Mouse (Mus musculus): ENCODE measurements around the gene Eif3g. TPM values are rescaled to one million over a fixed set of nuclear protein-coding genes. Genes with fewer than 3 reads are reported as not detected.

The Eif3g gene
- polyA plus RNA-seq, 1 experiment from 2014 or later: 215 TPM

GRCm38 (mm10) chr9:20895382-20895781 is 3.0 kb downstream of the Eif3g start:
- Histone ChIP-seq H3K9me3 (ENCODE audit: control insufficient read depth, low read length) (no peaks in the 10 kb centered on the region), H3K36me3 (ENCODE audit: control insufficient read depth, insufficient read depth, low read length) (peaks cover 38% of the 10 kb centered on the region), H3K4me1 (replicated peaks; ENCODE audit: control insufficient read depth, insufficient read depth) (0 out of 2 replicates have a peak, but pooled peaks cover 4% of the 10 kb centered on the region), H3K4me2 (replicated peaks; ENCODE audit: low read depth) (no peak overlapping the region), H3K4me3 (ENCODE audit: low read depth, low read length) (no peak overlapping the region), H3K27me3 (ENCODE audit: control insufficient read depth, insufficient read depth, low read length) (no peaks in the 10 kb centered on the region), H3K27ac (replicated peaks) (no peak overlapping the region), H3K9ac (ENCODE audit: low read length) (no peak overlapping the region)
- no peak for TF ChIP-seq CTCF (IDR thresholded peaks at IDR 0.05; ENCODE audit: low read depth)
- TF ChIP-seq EP300 (optimal IDR thresholded peaks at IDR 0.05): no peak
- 89% methylated on average over 9 of the region's 9 CpGs for WGBS
- ATAC-seq (ENCODE audit: low FRiP score, low TSS enrichment) (no peak), DNase-seq (ENCODE audit: low spot score) (no peak)

- H3K27me3 ChIP-seq (ENCODE audit: control insufficient read depth, insufficient read depth, low read length): no peaks in the 10 kb centered on the region
- DNase-seq (ENCODE audit: low spot score) (no peak), ATAC-seq (ENCODE audit: low FRiP score, low TSS enrichment) (no peak)
- H3K4me2 ChIP-seq (replicated peaks; ENCODE audit: low read depth): no peak overlapping the region
- no peak for TF ChIP-seq CTCF (IDR thresholded peaks at IDR 0.05; ENCODE audit: low read depth)
- no peak for TF ChIP-seq EP300 (optimal IDR thresholded peaks at IDR 0.05)
- no peak overlapping the region for H3K4me3 ChIP-seq (ENCODE audit: low read depth, low read length)
- H3K9me3 ChIP-seq (ENCODE audit: control insufficient read depth, low read length): no peaks in the 10 kb centered on the region
- H3K4me1 ChIP-seq (replicated peaks; ENCODE audit: control insufficient read depth, insufficient read depth): 0 out of 2 replicates have a peak, but pooled peaks cover 4% of the 10 kb centered on the region
- WGBS: 84% methylated on average over 15 of the region's 15 CpGs
- no peak overlapping the region for H3K27ac ChIP-seq (replicated peaks)
- H3K36me3 ChIP-seq (ENCODE audit: control insufficient read depth, insufficient read depth, low read length): peaks cover 44% of the 10 kb centered on the region
- no peak overlapping the region for H3K9ac ChIP-seq (ENCODE audit: low read length)
Observed at GRCm38 (mm10) chr9:20894629-20895028, 3.8 kb downstream of the Eif3g start.

GRCm38 (mm10) chr9:20893590-20894343 is 4.7 kb downstream of the Eif3g start:
- 78% methylated on average over 13 of the region's 13 CpGs for WGBS
- no peak overlapping the region for H3K4me3 ChIP-seq (ENCODE audit: low read depth, low read length)
- no peak for ATAC-seq (ENCODE audit: low FRiP score, low TSS enrichment)
- no peaks in the 10 kb centered on the region for H3K27me3 ChIP-seq (ENCODE audit: control insufficient read depth, insufficient read depth, low read length)
- DNase-seq (ENCODE audit: low spot score): no peak
- H3K27ac ChIP-seq (replicated peaks): no peak overlapping the region
- no peak overlapping the region for H3K4me2 ChIP-seq (replicated peaks; ENCODE audit: low read depth)
- H3K9me3 ChIP-seq (ENCODE audit: control insufficient read depth, low read length): no peaks in the 10 kb centered on the region
- no peak overlapping the region for H3K9ac ChIP-seq (ENCODE audit: low read length)
- peaks cover 4% of the 10 kb centered on the region; the same call in 1 of the 2 replicates for H3K4me1 ChIP-seq (replicated peaks; ENCODE audit: control insufficient read depth, insufficient read depth)
- peaks cover 48% of the 10 kb centered on the region for H3K36me3 ChIP-seq (ENCODE audit: control insufficient read depth, insufficient read depth, low read length)
- TF ChIP-seq EP300 (optimal IDR thresholded peaks at IDR 0.05) (no peak), CTCF (IDR thresholded peaks at IDR 0.05; ENCODE audit: low read depth) (no peak)

- Histone ChIP-seq H3K4me1 (replicated peaks; ENCODE audit: control insufficient read depth, insufficient read depth) (peaks cover 4% of the 10 kb centered on the region; the same call in 1 of the 2 replicates), H3K36me3 (ENCODE audit: control insufficient read depth, insufficient read depth, low read length) (peaks cover 48% of the 10 kb centered on the region), H3K9me3 (ENCODE audit: control insufficient read depth, low read length) (no peaks in the 10 kb centered on the region), H3K4me3 (ENCODE audit: low read depth, low read length) (no peak overlapping the region), H3K9ac (ENCODE audit: low read length) (no peak overlapping the region), H3K4me2 (replicated peaks; ENCODE audit: low read depth) (no peak overlapping the region), H3K27me3 (ENCODE audit: control insufficient read depth, insufficient read depth, low read length) (no peaks in the 10 kb centered on the region), H3K27ac (replicated peaks) (no peak overlapping the region)
- no peak for DNase-seq (ENCODE audit: low spot score)
- WGBS: 63% methylated on average over 5 of the region's 5 CpGs
- no peak for ATAC-seq (ENCODE audit: low FRiP score, low TSS enrichment)
- TF ChIP-seq CTCF (IDR thresholded peaks at IDR 0.05; ENCODE audit: low read depth) (no peak), EP300 (optimal IDR thresholded peaks at IDR 0.05) (no peak)
Observed at GRCm38 (mm10) chr9:20893069-20893468, 5.4 kb downstream of the Eif3g start.

- WGBS: 48% methylated on average over 5 of the region's 5 CpGs
- peaks cover 48% of the 10 kb centered on the region for H3K36me3 ChIP-seq (ENCODE audit: control insufficient read depth, insufficient read depth, low read length)
Observed at GRCm38 (mm10) chr9:20892104-20892653, 6.2 kb downstream of the Eif3g start.

More at GRCm38 (mm10) chr9:20892104-20892653, 6.2 kb downstream of the Eif3g start:
- Histone ChIP-seq H3K27ac (replicated peaks) (no peak overlapping the region), H3K4me2 (replicated peaks; ENCODE audit: low read depth) (no peak overlapping the region), H3K27me3 (ENCODE audit: control insufficient read depth, insufficient read depth, low read length) (no peaks in the 10 kb centered on the region), H3K9ac (ENCODE audit: low read length) (no peak overlapping the region), H3K4me1 (replicated peaks; ENCODE audit: control insufficient read depth, insufficient read depth) (no peaks in the 10 kb centered on the region; the same call in 1 of the 2 replicates), H3K9me3 (ENCODE audit: control insufficient read depth, low read length) (no peaks in the 10 kb centered on the region), H3K4me3 (ENCODE audit: low read depth, low read length) (no peak overlapping the region)
- ATAC-seq (ENCODE audit: low FRiP score, low TSS enrichment) (no peak), DNase-seq (ENCODE audit: low spot score) (no peak)
- TF ChIP-seq CTCF (IDR thresholded peaks at IDR 0.05; ENCODE audit: low read depth): no peak
- no peak for TF ChIP-seq EP300 (optimal IDR thresholded peaks at IDR 0.05)

Measured in stomach, postnatal 0 days (tissue).